In the genomic region with DNA sequence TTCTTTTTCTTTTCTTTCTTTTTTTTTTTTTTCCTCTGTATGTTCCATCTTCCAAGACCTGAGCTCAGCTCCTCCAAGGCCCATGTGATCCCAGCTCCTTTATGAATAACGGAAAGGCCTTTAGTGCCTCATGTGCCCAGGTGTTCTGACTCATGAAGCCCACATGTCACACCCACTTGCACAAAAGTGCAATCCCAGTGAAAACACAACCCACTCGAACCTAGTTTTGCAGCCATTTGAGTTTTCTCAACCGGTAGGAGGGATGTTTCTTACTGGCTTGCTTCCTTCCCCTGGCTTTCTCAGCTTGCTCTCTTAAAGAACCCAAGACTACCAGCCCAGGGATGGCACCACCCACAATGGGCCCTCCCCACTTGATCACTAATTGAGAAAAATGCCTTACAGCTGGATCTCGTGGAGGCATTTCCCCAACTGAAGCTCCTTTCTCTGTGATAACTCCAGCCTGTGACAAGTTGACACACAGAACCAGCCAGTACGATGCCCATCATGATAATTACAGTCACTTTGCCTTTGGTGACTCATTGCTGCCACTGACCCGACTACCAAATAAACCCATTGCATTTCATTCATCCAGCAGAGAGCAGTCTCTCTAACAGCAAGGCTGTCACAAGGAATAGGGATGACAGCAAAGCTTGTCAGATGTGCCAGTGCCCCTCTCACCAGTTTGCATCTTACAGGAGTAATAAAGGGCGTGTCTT, we compare ENCODE assay signal across 25 mouse cellular contexts. TPM values are rescaled to one million over a fixed set of nuclear protein-coding genes. Genes with fewer than 3 reads are reported as not detected.
A peak's percentile ranks its signal among the peaks of the same experiment; 100 is the strongest.
DNase-seq lines count a peak whose midpoint lies in the region; ATAC-seq lines count a peak whose summit lies in the region.
"Had no signal": no experiment of that assay in that cellular context is flagged by ENCODE, and none has a peak within 500 bp of the region (broad histone marks: within the 10 kb centered on the region; RNA-seq: fewer than 3 reads in every experiment).

No protein-coding gene starts in this region.

- intact Hi-C loops in left cerebral cortex, postnatal 4 days (cut with DNase I): no loop called here

- peak; percentile 33 to 73 for DNase-seq in adrenal gland, adult (ENCODE audit: inconsistent age in 2 of 2, low spot score in 1 of 2)
- no peak for DNase-seq in adrenal gland, postnatal 4 days (ENCODE audit: low spot score in 2 of 2)
- DNase-seq in left cerebral cortex, adult 18-20 months (ENCODE audit: low spot score in 2 of 2): peak; percentile 64 to 67
- DNase-seq in left cerebral cortex, postnatal 4 days: no peak
- peak; percentile 87 for DNase-seq in brain, adult 2 months (ENCODE audit: low read depth, low spot score)
- DNase-seq in right cerebral cortex, postnatal 36 days (ENCODE audit: low spot score in 2 of 2): peak; percentile 54 to 79
- no peak for DNase-seq in layer of hippocampus, postnatal 25 days (ENCODE audit: extremely low spot score in 1 of 2, low spot score in 1 of 2)
- DNase-seq: cerebellum, adult 11 months; heart, adult 2 months; kidney, adult 9 months; kidney, postnatal 4 days; lung, embryonic 14.5 days; lung, postnatal 4 days; thymus, postnatal 14 days had no signal

- no peaks in the 10 kb centered on the region for H3K27me3 ChIP-seq in hindbrain, embryonic 13.5 days
- H3K27me3 ChIP-seq: heart, embryonic 15.5 days; liver, embryonic 12.5 days; neural tube, embryonic 12.5 days; stomach, embryonic 15.5 days had no signal

- no peak overlapping the region for H3K9ac ChIP-seq in hindbrain, embryonic 13.5 days
- H3K9ac ChIP-seq: heart, embryonic 15.5 days; liver, embryonic 12.5 days; lung, embryonic 14.5 days; neural tube, embryonic 12.5 days; stomach, embryonic 15.5 days had no signal

- H3K27ac ChIP-seq in hindbrain, embryonic 13.5 days: no peak overlapping the region
- H3K27ac ChIP-seq: heart, adult 2 months; heart, embryonic 15.5 days; hindbrain, embryonic 10.5 days; limb, embryonic 10.5 days; liver, embryonic 12.5 days; neural tube, embryonic 12.5 days; stomach, embryonic 15.5 days had no signal

- no peak overlapping the region for H3K4me3 ChIP-seq in hindbrain, embryonic 13.5 days
- H3K4me3 ChIP-seq: erythroblast, embryonic 14.5 days; heart, adult 2 months; heart, embryonic 15.5 days; hindbrain, embryonic 10.5 days; limb, embryonic 10.5 days; liver, embryonic 12.5 days; neural tube, embryonic 12.5 days; stomach, embryonic 15.5 days had no signal

- H3K36me3 ChIP-seq in hindbrain, embryonic 13.5 days: peaks cover 10% of the 10 kb centered on the region
- H3K36me3 ChIP-seq: heart, embryonic 15.5 days; liver, embryonic 12.5 days had no signal

- H3K4me1 ChIP-seq in hindbrain, embryonic 13.5 days (replicated peaks): peaks cover 10% of the 10 kb centered on the region
- H3K4me1 ChIP-seq: heart, embryonic 15.5 days; hindbrain, embryonic 10.5 days; limb, embryonic 10.5 days; liver, embryonic 12.5 days; neural tube, embryonic 12.5 days had no signal

- H3K4me2 ChIP-seq in hindbrain, embryonic 13.5 days: no peak overlapping the region
- H3K4me2 ChIP-seq: heart, embryonic 15.5 days; liver, embryonic 12.5 days; lung, embryonic 14.5 days; midbrain, embryonic 11.5 days; neural tube, embryonic 12.5 days; stomach, embryonic 15.5 days had no signal

- H3K9me3 ChIP-seq in hindbrain, embryonic 13.5 days: no peaks in the 10 kb centered on the region
- H3K9me3 ChIP-seq: heart, embryonic 15.5 days; limb, embryonic 10.5 days; liver, embryonic 12.5 days; stomach, embryonic 15.5 days had no signal

- no peak for ATAC-seq in hindbrain, embryonic 13.5 days (ENCODE audit: low FRiP score)
- ATAC-seq: forebrain, embryonic 14.5 days; liver, embryonic 12.5 days had no signal

- 85% methylated on average over 7 of the region's 7 CpGs for WGBS in hindbrain, embryonic 13.5 days

RNA-seq across cellular contexts. Expression of gene Evl, which starts 24.8 kb away (rescaled TPM):
- 100 to 1,000 TPM; 123 to 135 TPM for total RNA-seq in adrenal gland, postnatal 4 days (2021)
- 100 to 1,000 TPM; 241 to 261 TPM for total RNA-seq in left cerebral cortex, adult 18-20 months (2021)
- 100 to 1,000 TPM; 585 to 625 TPM for total RNA-seq in left cerebral cortex, postnatal 4 days (2021)
- total RNA-seq in layer of hippocampus, postnatal 25 days (2021): 100 to 1,000 TPM; 201 to 204 TPM
- polyA plus RNA-seq in hindbrain, embryonic 13.5 days (2015; fragmentation: Nextera tagmentation; extraction: Ambion mirVana): 205 and 206 TPM in 2 replicates
- total RNA-seq: MEL had no signal

Comparison
In these comparisons a context has a peak if more than half of its experiments do, and no peak if none do; other contexts are left out.
1. DNase-seq: peak in adrenal gland, adult (2 of 2), left cerebral cortex, adult 18-20 months (2 of 2), brain, adult 2 months (single experiment) and right cerebral cortex, postnatal 36 days (2 of 2); none in adrenal gland, postnatal 4 days (0 of 2), left cerebral cortex, postnatal 4 days (single experiment) and layer of hippocampus, postnatal 25 days (0 of 2).